Mouse (Mus musculus): ENCODE data around the gene Mbtps1. TPM values are rescaled to one million over a fixed set of nuclear protein-coding genes. Genes with fewer than 3 reads are reported as not detected.
A peak's percentile ranks its signal among the peaks of the same experiment; 100 is the strongest.

Mbtps1 gene
- polyA plus RNA-seq, 1 experiment from 2014 or later: 139 TPM

DNA sequence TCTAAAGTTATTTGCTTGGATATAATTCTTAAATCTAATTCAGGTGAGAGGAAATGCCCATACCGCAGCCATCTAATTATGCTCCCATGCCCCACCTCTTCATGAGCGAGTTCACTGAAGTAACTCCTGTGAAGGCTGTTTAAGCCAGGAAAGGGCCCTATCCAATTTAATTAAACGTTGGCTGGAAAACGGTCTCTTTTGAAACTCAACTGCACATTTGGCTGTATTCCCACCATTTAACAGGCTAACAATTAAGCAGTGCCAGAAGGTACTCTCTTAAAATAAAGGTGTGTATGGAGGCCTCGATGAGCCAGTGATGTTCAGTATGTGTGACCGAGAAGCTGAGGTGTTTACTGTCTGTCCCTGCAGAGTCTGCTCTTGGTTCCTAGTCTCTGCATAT, 2.7 kb downstream of the Mbtps1 start:
- Histone ChIP-seq H3K27ac (no peak overlapping the region), H3K4me2 (replicated peaks) (peak overlapping the region; percentile 83; the same call in 1 of the 2 replicates), H3K9ac (0 out of 2 replicates have a peak overlapping the region, but pooled peaks have one; percentile 8), H3K36me3 (peaks cover 4% of the 10 kb centered on the region; the same call in 1 of the 2 replicates), H3K9me3 (no peaks in the 10 kb centered on the region), H3K4me1 (peaks cover 56% of the 10 kb centered on the region), H3K27me3 (no peaks in the 10 kb centered on the region), H3K4me3 (no peak overlapping the region)
- WGBS: 64% methylated on average over 6 of the region's 6 CpGs
- no peak for ATAC-seq (ENCODE audit: low FRiP score, low read depth)

DNA sequence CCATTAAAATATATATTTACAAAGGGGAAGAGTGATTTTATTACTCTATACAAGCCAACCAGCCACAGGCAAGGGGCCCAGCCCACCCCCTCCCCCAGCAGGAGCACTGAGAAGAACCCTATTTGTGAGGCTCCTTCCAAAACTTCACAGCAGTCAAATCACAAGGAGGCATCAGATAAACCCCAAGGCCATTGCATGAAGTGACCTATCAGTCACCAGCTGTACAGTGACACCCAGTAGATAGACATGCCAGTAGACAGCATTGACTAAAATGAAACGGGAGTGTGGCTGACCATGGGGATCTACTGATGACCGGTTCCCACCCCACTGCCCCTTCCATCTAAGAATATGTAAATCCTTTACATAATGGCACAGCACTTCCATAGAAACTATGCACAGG, 5.6 kb downstream of the Mbtps1 start:
- no peak overlapping the region for H3K4me3 ChIP-seq
- no peak overlapping the region for H3K27ac ChIP-seq
- 85% methylated on average over 2 of the region's 2 CpGs for WGBS
- no peak for ATAC-seq (ENCODE audit: low FRiP score, low read depth)
- H3K9ac ChIP-seq: no peak overlapping the region
- H3K36me3 ChIP-seq: peaks cover 4% of the 10 kb centered on the region; the same call in 1 of the 2 replicates
- H3K9me3 ChIP-seq: no peaks in the 10 kb centered on the region
- H3K27me3 ChIP-seq: no peaks in the 10 kb centered on the region
- H3K4me1 ChIP-seq: peaks cover 45% of the 10 kb centered on the region
- no peak overlapping the region for H3K4me2 ChIP-seq (replicated peaks)

DNA sequence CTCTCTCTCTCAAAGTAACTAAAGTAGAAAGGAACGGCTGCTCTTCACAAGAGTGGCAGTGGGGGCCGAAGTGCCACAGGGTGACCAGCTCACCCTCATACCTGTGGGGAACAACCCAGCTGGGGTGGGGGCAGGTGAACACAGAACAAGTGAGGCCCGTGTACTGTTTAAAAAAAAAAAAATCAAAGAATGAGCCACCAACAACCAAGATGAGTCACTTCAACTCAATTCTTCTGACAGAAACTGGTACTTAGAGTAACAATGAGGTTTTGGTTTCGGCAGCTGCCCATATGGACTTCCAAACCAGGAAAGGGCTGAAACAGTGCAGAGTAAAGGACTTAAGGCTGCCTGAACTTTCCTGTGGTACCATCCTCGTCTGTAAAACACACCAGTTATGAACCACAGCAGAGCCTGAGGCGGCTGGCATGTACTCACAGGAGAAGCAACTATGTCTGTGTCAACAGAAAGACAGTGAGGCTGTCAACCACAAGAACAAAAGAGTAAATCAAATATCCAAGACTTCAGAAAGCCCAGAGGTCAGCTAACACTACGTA, 9.9 kb downstream of the Mbtps1 start:
- H3K9me3 ChIP-seq: no peaks in the 10 kb centered on the region
- H3K4me1 ChIP-seq: peaks cover 13% of the 10 kb centered on the region
- no peak overlapping the region for H3K4me2 ChIP-seq (replicated peaks)
- H3K9ac ChIP-seq: no peak overlapping the region
- H3K4me3 ChIP-seq: no peak overlapping the region
- H3K27me3 ChIP-seq: no peaks in the 10 kb centered on the region
- peaks cover 42% of the 10 kb centered on the region for H3K36me3 ChIP-seq
- 82% methylated on average over 7 of the region's 7 CpGs for WGBS
- no peak overlapping the region for H3K27ac ChIP-seq
- ATAC-seq (ENCODE audit: low FRiP score, low read depth): no peak

DNA sequence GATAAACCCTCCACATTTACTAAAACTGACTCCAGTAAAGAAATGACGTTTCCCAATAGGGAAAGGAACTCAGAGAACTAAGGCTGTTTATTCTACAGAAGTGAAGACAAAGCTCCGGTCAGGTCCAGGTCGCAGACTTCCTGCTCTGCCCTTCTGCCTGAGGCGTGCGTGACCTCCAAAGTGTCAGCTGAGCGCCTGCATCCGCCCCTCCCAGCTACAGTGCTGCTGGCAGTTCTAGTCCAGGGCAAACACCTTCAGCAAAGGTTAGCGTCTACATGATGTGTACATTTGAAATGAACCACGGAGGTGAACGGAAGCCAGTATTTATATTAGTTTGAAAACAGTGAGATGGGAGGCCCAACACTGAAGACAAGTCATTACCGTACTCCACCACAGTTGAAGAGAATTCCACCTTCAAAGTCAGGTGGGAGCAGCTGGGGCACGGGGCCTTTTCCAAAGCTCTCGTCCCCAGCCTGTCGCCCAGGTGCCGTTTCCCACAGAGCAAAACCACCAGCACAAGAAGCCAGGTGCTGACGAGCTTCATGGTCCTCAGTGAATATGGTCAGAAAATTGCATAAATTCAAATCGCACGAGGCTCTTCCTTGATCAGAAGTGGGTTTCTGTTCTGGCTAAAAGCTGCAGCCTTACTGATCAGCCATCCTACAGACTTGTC, 11.4 kb downstream of the Mbtps1 start:
- no peak overlapping the region for H3K4me2 ChIP-seq (replicated peaks)
- no peak overlapping the region for H3K27ac ChIP-seq
- ATAC-seq (ENCODE audit: low FRiP score, low read depth): no peak
- 87% methylated on average over 18 of the region's 18 CpGs for WGBS
- H3K9ac ChIP-seq: no peak overlapping the region
- no peak overlapping the region for H3K4me3 ChIP-seq
- H3K36me3 ChIP-seq: peaks cover 56% of the 10 kb centered on the region
- H3K27me3 ChIP-seq: no peaks in the 10 kb centered on the region
- H3K9me3 ChIP-seq: no peaks in the 10 kb centered on the region
- H3K4me1 ChIP-seq: peaks cover 6% of the 10 kb centered on the region

DNA sequence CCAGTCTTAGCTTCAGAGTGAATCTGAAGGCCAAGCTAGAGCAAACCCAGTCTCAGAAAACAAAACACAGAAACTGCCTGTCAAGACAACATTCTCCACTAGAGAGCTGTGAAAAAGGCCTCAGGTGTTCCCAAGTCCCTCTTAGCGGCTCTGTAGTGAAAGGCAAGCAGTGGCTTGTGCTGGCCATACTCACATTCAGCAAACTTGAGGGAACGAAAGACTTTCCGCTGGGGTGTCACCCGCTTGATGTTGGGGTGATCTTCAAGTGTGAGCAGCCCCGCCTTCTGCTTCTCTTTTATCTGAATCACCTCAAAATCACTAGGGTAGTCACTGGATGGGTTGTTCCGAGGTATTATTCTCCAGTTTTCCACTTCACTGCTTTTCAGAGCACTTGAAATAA, 12.7 kb downstream of the Mbtps1 start:
- no peak overlapping the region for H3K4me2 ChIP-seq (replicated peaks)
- ATAC-seq (ENCODE audit: low FRiP score, low read depth): no peak

DNA sequence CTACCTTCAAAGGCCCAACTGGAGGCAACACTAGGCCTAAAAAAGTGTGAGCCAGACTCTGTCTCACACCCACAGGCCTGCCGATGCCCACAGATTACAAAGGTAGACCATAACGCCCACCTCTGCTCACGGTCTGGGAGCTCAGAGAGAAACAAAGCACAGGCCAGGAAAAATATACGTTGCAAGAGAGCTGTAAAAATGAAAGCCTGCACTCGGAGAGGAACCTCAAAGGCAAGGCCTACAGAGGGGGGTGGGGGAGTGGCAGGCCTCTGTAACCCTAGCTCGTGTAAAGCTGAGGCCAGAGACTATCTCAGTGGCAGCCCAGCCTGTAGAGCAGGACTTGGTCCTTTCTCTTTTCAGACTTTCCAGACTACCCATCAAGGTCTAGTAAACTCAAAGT, 13.4 kb downstream of the Mbtps1 start:
- peaks cover 6% of the 10 kb centered on the region for H3K4me1 ChIP-seq
- H3K27ac ChIP-seq: peak overlapping the region; percentile 12; the same call in 1 of the 2 replicates
- peak; percentile 44; the same call in 1 of the 2 replicates for ATAC-seq (ENCODE audit: low FRiP score, low read depth)
- no peak overlapping the region for H3K9ac ChIP-seq
- H3K4me3 ChIP-seq: no peak overlapping the region
- H3K36me3 ChIP-seq: peaks cover 76% of the 10 kb centered on the region
- no peaks in the 10 kb centered on the region for H3K27me3 ChIP-seq
- 58% methylated on average over 6 of the region's 6 CpGs for WGBS
- no peak overlapping the region for H3K4me2 ChIP-seq (replicated peaks)
- H3K9me3 ChIP-seq: no peaks in the 10 kb centered on the region

More for the DNA sequence above, 12.7 kb downstream of the Mbtps1 start:
- Histone ChIP-seq H3K4me1 (peaks cover 6% of the 10 kb centered on the region), H3K9ac (no peak overlapping the region), H3K27ac (no peak overlapping the region), H3K9me3 (no peaks in the 10 kb centered on the region), H3K4me3 (no peak overlapping the region), H3K27me3 (no peaks in the 10 kb centered on the region), H3K36me3 (peaks cover 70% of the 10 kb centered on the region)
- 87% methylated on average over 6 of the region's 6 CpGs for WGBS

DNA sequence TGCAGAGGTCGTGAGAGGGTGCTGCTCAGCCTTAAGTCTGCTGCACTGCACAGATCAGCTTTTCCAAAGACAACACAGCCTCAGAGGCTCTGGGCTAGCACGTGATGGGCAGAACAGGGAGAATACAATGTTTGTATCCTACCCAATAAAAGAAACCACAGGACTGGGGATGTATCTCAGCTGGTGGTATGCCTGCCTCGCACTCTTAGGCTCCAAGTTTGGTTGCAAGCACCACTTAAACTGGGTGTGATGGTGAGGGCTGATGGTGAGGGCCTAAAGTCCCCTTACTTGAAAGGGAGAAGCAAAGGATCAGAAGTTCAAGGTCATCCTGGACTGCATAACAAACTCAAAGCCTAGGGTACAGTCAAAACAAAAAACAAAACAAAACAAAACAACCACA, 13.9 kb downstream of the Mbtps1 start:
- ATAC-seq (ENCODE audit: low FRiP score, low read depth): no peak
- no peak overlapping the region for H3K4me2 ChIP-seq (replicated peaks)
- no peaks in the 10 kb centered on the region for H3K27me3 ChIP-seq
- peaks cover 82% of the 10 kb centered on the region for H3K36me3 ChIP-seq
- H3K9me3 ChIP-seq: no peaks in the 10 kb centered on the region
- H3K4me3 ChIP-seq: no peak overlapping the region
- 80% methylated on average over 3 of the region's 3 CpGs for WGBS
- peaks cover 6% of the 10 kb centered on the region for H3K4me1 ChIP-seq
- H3K27ac ChIP-seq: peak overlapping the region; percentile 12; the same call in 1 of the 2 replicates
- H3K9ac ChIP-seq: no peak overlapping the region

DNA sequence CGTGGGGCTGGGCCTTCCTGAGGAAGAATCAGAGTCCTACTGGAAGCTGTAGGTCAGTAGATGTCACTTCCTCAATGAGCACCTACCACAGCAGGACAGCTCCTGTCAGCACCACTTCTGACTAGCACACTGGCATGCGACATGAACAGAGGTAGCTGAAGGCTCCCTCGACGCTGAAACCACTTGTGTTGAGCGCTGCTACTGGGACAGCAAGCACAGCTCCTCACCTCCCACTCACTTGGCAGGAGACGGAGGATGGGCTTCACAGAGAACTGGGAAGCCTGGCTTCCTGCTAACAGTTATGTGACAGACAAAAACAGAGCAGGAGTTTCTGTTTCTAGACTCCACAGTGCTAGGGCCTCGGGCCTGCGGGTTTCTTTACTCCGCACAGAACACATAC, 26.6 kb downstream of the Mbtps1 start:
- no peak overlapping the region for H3K4me2 ChIP-seq (replicated peaks)
- no peak overlapping the region for H3K9ac ChIP-seq
- WGBS: 86% methylated on average over 9 of the region's 9 CpGs
- ATAC-seq (ENCODE audit: low FRiP score, low read depth): no peak
- peaks cover 100% of the 10 kb centered on the region for H3K36me3 ChIP-seq
- no peak overlapping the region for H3K27ac ChIP-seq
- H3K27me3 ChIP-seq: no peaks in the 10 kb centered on the region
- no peaks in the 10 kb centered on the region for H3K9me3 ChIP-seq
- no peaks in the 10 kb centered on the region for H3K4me1 ChIP-seq
- no peak overlapping the region for H3K4me3 ChIP-seq

DNA sequence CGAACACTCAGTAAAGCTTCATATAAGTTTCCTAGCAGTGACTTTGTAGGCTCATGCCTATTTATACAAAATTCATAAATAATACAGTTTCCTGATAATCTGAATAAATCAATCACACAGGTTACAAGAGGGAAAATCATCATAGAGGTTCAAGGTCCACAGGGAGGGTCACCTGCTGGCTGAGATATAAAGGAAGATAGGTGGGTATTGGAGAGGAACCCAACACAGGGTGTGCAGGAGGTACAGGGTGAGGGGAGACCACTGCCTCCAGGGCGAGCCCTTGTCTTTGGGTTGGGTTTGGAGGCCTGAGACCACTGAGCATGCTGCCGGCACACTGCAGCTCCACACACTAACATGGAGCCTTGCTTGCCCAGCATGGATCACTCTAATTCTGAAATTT, 27.1 kb downstream of the Mbtps1 start:
- WGBS: 92% methylated on average over 3 of the region's 3 CpGs
- Histone ChIP-seq H3K4me1 (no peaks in the 10 kb centered on the region), H3K27me3 (no peaks in the 10 kb centered on the region), H3K27ac (no peak overlapping the region), H3K9ac (no peak overlapping the region), H3K4me3 (no peak overlapping the region), H3K4me2 (replicated peaks) (no peak overlapping the region), H3K36me3 (peaks cover 100% of the 10 kb centered on the region), H3K9me3 (no peaks in the 10 kb centered on the region)
- no peak for ATAC-seq (ENCODE audit: low FRiP score, low read depth)

DNA sequence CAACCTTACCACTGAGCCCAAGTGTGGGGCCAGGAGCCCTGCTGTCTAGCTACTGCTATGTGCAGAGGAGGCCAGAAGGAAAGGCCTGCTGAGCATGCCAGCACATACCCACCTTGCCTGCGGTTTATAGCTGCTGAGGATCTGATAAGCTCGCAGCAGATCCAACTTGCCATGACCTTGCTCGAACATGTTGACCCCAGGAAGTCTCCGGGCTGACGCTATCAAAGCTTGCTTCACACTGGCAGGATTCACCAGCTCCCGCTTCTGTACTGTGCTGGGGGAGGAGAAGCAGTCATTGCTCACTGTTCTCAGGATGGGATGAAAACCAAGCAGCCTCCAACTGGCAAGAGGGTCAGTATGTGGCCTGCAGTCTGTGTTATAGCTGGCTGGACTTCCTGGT, 27.6 kb downstream of the Mbtps1 start:
- no peak overlapping the region for H3K9ac ChIP-seq
- no peak overlapping the region for H3K4me3 ChIP-seq
- 84% methylated on average over 6 of the region's 6 CpGs for WGBS
- H3K27ac ChIP-seq: no peak overlapping the region
- H3K4me1 ChIP-seq: no peaks in the 10 kb centered on the region
- no peak for ATAC-seq (ENCODE audit: low FRiP score, low read depth)
- H3K4me2 ChIP-seq (replicated peaks): no peak overlapping the region
- no peaks in the 10 kb centered on the region for H3K27me3 ChIP-seq
- peaks cover 96% of the 10 kb centered on the region for H3K36me3 ChIP-seq
- H3K9me3 ChIP-seq: no peaks in the 10 kb centered on the region

DNA sequence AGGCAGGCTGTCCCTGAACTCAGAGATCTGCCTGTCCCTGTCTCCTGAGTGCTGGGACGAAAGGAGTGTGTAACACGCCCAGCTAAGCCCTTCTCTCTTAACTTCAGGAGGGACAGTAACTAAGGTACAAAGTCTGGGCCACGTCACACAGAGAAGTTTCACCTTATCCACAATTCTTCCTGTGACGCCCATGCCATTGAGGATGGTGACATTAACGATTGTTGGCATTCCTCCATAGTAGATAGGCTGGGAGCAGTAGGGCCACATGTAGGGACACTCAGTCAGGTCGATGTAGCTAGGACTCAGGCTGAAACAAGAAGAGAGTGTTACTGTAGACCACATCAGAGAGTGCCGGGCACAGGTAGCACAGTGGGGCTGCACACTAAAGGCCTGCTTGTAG, 29.8 kb downstream of the Mbtps1 start:
- Histone ChIP-seq H3K4me2 (replicated peaks) (no peak overlapping the region), H3K27me3 (no peaks in the 10 kb centered on the region), H3K4me1 (no peaks in the 10 kb centered on the region), H3K36me3 (peaks cover 96% of the 10 kb centered on the region), H3K27ac (no peak overlapping the region), H3K9me3 (no peaks in the 10 kb centered on the region), H3K9ac (no peak overlapping the region), H3K4me3 (no peak overlapping the region)
- ATAC-seq (ENCODE audit: low FRiP score, low read depth): no peak
- 96% methylated on average over 7 of the region's 7 CpGs for WGBS

DNA sequence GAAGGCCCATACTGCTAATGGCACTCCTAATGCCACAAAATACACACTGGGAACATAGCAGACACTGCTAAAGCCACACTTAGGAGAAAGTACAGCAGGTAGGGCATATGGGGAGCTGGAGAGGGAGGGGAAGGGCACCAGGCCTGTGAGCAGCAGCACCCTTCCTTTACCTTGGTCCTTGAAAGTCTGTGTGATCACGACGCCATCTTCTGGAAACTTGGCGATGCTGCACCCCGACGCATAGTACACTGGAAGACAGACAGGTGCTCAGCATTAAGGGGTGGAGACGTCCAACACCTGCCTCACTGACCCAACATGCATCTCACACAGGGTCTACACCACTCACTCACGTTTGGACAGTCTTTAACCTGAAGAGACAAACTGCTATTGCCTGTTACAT, 38.4 kb downstream of the Mbtps1 start:
- H3K4me3 ChIP-seq: no peak overlapping the region
- no peak overlapping the region for H3K4me2 ChIP-seq (replicated peaks)
- no peak overlapping the region for H3K9ac ChIP-seq
- H3K36me3 ChIP-seq: peaks cover 99% of the 10 kb centered on the region
- no peaks in the 10 kb centered on the region for H3K27me3 ChIP-seq
- H3K27ac ChIP-seq: no peak overlapping the region
- WGBS: 66% methylated on average over 7 of the region's 7 CpGs
- H3K4me1 ChIP-seq: no peaks in the 10 kb centered on the region
- H3K9me3 ChIP-seq: no peaks in the 10 kb centered on the region
- ATAC-seq (ENCODE audit: low FRiP score, low read depth): no peak

DNA sequence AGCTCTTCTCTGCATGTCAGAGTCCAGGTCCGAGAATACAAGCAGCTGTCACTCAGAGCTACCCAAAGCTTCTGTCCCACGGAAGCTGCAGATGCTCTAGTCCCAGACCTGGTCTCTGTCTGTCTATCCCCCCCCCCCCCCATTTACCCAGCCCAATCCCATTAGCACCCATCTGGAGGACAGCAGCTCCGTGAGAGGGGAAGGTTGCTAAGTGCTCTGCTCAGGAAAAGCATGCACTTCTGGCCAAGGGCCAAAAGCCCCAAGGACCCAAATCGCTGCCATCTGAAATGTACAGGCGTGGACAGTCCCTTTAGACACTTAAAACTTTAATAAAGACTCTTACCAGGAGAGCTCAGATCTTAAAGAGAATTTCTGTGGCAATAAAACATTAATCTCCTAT, 41.9 kb downstream of the Mbtps1 start:
- no peak overlapping the region for H3K27ac ChIP-seq
- no peak overlapping the region for H3K4me3 ChIP-seq
- no peak overlapping the region for H3K4me2 ChIP-seq (replicated peaks)
- no peak for ATAC-seq (ENCODE audit: low FRiP score, low read depth)
- no peaks in the 10 kb centered on the region for H3K4me1 ChIP-seq
- WGBS: 53% methylated on average over 5 of the region's 5 CpGs
- no peak overlapping the region for H3K9ac ChIP-seq
- peaks cover 100% of the 10 kb centered on the region for H3K36me3 ChIP-seq
- no peaks in the 10 kb centered on the region for H3K27me3 ChIP-seq
- H3K9me3 ChIP-seq: no peaks in the 10 kb centered on the region
